Mouse (Mus musculus) ovary, postnatal 14 days (tissue): ENCODE measurements around the gene Limk2.

Experiments used
- DNase-seq: peaks from one replicate; pipeline ENCODE4 v3.0.0; 2022; ENCODE audit warnings: low spot score

The Limk2 gene

DNA sequence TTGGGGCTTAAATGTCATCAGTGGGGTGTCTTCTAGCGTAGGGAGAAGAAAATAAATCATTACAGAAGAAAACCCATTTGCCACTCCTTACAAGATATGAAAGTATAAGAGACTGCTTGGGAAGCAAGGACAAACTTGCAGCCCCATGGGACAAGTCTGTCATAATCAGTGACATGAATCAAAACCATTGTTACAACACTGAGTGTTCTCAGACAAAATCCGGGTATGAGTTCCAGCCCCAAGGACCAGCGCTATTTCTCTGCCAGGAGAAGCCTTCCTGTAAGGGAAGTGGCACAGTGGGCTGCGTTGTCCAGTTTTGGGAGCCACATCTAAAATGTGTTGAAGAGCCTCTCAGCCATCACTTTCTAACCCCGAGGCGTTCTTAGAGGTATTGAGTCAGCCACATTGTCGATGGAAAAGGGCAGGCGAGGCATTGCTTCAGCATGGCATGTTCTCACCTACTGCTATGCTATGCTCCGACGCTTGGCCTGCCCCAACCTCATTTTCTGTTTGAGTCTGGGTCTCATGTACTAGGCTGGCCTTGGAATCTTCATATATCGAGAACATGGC, 74.8 kb downstream of the Limk2 start:
- DNase-seq, result no peak

DNA sequence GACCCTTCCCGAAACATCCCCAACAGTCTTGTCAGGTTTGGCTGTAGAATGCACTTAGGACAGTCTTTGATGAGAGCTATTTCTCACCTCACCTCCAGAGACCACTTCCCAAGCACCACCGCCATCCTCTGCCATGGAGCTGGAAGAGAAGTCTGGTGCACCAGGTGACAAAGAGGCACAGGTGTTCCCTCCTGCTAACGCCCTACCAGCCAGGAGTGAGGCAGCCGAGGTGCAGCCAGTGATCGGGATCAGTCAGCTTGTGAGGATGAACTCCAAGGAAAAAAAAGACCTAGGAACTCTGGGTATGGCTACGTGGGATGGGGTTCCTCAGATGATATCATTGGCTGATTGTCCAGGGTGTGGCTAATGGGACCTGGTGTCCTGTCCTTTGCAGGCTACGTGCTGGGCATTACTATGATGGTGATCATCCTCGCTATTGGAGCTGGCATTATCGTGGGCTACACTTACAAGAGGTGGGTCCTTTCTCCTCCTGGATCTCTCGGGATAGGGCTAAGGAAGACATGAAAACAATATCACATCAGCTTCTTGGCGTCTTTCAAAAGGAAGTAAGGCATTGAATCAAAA, 75.8 kb downstream of the Limk2 start:
- no peak for DNase-seq

DNA sequence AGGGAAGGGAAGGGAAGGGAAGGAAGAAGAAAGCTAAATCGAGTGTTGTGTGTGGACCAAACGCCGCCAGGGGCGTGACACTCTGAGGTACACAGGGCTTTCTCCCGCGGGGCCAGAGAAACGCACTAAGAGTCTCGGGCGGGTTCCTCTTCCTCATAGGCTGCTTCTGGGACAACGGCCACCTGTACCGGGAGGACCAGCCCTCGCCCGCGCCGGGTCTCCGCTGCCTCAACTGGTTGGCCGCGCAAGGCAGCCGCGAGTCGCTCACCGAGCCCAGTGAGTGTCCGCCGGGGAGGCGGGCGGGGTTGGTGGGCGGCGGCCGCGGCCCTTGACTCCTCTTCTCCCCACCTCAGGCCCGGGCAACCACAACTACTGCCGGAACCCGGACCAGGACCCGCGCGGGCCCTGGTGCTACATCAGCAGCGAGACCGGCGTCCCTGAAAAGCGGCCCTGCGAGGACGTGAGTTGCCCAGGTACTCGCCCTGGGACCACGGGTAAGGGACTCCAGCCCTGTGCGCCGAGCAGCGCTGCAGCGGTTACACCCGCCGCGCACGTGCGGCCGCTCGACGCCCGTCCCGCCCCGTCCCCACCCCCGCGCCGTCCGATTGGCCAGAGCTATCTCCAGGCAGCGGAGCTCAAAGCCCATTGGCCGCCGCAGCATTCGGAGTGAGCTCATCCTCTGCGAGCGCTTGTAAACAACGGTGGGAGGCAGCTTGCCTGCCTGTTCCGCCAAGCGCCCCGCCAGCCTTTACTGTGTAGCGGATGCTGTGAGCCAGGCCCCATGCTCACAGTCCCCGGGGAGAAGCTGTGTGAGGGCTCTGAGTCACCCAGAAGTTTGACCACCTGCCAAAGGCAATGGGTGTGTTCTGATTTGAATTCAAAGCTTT, 77.0 kb downstream of the Limk2 start:
- DNase-seq, result peak; percentile 82

DNA sequence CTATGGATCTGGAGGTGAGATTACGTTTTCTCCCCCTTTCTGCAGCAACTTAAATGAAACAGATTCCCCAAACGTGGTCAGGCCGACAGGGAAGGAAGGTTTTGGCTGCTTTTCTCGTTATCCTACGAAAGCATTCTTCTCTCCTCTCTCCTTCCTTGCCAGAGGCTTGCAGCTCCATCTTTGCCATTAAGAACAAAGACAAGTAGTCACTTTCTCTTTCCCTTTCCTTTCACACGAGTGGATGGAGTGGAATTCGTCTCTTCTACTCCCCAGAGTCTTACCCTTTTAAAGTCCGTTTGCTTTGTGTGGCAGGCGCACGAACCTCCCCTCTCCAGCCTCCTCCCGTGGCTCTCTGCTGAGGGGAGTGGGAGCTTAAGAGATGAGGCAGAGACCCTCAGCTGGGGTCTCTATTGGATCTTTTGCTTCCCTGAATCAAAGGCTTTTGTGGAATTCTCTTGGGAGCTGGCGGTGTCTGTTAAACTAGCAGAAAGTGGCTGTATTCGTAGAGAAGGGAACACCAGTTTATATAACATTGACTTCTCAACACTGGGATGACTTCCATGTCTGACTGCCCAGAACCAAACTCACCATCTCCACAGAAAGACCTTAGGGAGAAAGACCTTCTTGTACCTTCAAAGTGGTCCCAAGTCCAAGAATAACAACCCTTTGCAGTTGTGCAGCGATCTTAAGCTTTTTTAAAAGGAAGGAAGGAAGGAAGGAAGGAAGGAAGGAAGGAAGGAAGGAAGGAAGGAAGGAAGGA, 77.8 kb downstream of the Limk2 start:
- DNase-seq, result no peak

DNA sequence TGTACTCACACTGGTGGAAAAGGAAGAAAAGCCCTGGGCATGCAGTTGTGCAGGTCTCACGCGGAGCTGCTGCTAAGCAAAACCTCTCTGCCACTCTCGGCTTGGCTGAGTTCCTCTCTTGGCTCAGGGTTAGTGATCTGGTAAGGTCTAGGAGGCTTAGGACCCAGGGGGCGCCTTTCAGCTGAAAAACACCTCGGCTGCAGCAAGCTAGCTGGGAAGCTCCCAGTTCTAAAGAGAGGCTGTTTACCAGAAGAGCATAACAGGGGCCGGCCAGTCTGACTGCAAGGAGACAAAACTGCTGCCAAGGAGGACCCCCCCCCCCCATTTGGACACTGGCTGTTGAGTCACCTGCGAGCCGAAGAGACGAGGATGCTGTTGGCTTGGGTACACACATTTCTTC, 78.4 kb downstream of the Limk2 start:
- DNase-seq, result peak; percentile 76

DNA sequence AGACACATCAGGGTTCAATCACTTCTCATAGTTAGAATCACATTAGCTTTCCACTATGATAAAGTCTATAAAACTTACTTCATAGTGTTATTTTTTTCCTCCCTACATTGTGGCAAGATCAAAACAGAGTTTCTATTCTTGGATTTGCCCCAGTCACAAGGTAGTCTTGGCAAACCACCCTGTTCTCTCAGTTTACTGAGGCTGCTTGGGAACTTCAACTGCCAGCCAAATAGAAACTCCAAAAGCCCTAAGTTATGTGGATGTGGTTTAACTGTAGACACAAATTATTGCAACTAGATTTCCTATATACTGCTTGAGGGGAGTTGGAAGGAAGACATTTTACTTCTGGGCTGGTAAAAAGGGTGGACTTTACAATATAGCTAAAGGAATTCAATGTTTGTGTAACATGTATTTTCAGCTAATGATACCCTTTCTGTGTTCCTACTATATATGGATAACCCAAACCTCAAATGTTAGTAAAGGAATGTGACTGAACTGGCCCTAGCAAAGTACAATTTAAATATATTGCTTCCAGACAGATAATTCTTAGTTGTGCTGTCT, 79.0 kb downstream of the Limk2 start, which contains the start of gene Pik3ip1:
TSS of gene Pik3ip1 (plus strand) at position 511 of the 561 bp plus-strand sequence.
- no peak for DNase-seq

DNA sequence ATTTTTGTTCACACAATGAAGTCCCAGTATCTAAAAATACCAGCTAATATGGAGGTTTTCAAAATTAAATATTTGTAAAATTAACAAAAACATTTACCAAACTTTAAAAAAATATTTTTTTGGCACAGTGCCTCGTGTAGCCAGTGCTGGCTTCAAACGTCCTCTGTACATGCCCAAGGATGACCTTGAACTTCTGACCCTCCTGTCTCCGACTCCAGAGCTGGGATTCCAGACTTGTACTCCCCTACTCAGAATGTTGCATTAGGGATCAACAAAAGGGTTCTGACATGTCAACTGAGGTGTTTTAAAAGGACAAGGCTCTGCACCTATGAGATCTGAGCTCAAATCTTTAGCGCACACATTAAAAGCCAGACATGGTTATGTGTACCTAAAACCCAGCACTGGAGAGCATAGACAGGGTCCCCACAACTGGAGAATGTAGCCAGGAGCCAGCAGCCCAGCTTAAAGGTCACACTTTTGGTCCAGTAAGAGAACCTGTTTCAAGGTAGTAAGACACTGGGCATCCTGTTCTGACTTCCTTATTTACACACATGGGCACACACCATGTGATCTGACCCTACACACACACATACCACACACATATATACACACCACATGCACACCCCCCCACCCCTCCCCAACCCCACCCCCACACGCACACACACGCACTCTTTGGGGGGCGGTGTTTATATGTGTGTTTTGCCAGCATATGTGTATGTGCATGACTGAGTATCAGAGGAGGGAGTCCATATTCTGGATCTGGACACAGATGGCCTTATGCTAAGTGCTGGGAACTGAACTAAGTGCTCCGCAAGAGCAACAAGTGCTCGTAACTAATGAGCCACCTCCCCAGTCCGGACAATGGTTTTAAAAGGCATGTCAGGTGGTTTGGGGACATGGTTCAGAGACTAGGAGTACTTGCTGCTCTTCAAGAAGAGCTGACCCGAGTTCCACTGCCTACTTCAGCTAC, 79.9 kb downstream of the Limk2 start:
- DNase-seq, result no peak

DNA sequence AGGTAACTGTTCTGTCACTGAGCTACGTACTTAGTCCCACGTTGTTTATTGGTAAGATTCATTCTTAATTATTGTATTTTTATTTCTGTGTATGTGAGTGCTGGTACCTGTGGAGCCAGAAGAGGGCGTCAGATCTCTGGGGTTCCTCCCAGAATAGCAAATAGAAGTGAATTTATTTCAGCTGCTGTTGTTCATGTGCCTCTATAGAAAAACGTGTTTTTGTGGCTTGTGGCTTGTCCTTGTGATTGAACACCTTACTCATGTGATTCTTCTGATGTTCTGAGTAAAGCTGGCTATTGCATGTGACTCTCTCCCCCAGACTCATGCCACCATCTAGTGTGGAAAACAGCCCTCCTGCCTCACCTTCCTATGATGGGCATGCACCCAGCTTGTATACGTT, 80.7 kb downstream of the Limk2 start:
- no peak for DNase-seq

DNA sequence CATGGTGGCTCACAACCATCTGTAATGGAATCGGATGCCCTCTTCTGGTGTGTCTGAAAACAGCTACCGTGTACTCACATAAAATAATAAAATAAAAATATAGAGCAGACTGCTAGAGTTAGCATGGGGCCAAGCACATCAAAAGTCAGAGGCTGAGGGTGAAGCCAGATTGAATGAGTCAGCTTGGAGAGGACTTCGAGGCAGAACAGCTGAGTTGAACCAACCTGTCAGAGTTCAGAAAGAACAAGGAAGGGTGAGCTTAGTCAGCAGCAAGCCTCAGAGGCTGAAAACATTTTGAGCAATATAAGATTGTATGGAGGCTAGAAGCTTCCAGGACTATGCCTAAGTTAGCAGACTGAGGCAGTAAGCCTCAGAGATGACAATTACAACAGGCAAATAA, 90.7 kb downstream of the Limk2 start:
- no peak for DNase-seq

DNA sequence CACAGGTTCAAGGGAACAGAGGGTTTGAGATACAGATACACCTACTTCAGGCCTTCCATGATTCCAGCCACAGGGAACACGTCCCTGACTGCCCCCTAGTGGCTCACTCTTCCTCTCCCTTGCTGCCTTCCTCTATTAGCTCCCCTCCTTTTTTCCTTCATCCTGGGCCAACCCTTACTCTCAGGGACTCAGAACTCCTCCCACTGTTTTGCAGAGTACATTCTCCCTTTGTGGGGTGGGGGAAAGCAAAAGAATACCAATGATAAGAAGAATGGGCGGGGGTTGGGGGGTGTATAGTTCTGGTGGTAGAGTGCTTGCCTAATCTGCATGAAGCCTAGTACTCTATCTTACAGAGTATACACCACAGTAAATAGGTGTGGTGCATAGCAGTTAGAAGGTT, 94.8 kb downstream of the Limk2 start:
- DNase-seq, result peak; percentile 47

DNA sequence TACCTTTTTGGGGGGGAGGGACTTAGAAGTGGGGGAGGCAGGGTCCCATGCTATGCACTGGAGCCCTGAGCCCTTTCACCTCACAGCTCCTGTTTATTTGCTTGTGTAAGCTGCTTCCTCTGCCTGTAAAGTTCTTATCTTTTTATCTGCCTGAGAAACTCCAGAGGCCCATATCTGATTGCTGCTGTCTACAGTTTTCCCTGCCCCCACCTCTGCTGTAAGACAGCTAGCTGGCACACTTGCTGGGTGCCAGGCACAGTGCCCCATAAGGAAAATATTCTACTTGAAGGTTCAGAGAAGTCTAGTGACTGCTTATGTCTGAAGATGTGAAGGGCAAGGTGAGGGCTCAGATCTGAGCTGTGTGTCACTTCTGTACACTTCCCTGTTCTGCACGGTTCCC, 95.7 kb downstream of the Limk2 start:
- DNase-seq, result no peak

DNA sequence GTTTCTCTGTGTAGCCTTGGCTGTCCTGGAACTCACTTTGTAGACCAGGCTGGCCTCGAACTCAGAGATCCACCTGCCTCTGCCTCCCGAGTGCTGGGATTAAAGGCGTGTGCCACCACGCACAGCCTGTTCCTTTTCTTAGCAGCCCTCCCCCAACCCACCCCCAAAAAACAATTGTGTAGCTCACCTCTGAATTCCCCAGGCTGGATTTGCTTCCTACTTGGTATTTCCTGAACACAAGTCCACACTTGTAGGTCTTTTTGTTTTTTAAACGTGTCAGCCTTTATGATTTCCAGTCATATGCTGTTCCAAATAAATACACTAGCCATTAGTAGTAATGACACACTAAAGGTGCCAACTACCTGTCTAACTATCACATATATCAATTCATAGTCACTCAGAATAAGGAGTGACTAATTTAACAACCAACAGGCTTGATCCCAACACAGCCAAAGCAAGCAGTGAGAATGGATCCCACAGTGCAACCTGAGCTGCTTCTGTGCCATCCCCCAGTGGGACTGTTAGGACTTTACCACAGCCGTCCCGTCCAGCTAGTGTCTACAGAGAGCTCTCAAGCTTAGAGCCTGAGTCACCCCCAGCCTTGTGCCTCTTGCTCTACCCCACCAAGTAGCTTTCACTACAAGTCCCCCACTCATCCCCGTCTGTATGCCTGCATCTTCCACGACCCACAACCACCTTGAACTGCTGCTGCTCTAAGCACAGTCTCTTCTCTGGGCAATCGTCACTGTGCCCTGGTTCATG, 97.2 kb downstream of the Limk2 start:
- DNase-seq, result no peak

DNA sequence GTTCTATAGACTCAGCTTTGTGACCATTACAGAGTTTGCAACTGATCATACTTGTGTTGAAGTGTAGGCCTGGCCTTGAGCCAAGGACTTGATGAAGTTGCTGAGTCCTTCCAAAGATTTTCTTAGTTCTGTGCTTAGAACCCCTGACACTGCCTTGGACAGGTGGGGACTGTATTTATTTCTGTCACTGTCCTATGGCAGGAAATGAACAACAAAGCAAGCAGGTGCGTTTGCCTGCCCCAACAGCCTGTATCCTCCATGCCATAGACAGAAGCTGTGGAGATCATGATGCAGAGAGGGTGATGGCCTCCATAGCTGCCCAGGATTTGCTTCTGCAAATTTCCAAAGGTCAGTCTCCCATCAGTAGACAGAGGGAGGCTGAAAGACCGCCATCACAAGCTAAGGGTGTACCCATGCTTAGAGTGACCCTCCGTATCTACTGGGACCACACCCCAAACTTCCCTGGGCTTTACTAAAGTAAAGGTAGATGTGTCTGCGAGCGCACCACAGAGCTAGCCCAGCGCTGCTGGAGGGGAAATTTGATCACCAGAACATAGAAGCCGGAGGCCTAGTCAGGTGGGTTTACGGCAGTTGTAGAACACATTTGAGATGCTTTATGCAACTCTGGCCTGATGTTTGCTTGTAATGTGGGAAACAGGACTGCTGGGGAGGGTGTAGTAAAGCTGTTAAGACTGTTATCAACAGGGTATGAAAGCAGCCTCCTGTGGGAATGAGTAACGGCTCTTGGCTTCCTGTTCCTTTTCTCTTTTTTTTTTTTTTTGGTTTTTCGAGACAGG, 98.0 kb downstream of the Limk2 start:
- no peak for DNase-seq

DNA sequence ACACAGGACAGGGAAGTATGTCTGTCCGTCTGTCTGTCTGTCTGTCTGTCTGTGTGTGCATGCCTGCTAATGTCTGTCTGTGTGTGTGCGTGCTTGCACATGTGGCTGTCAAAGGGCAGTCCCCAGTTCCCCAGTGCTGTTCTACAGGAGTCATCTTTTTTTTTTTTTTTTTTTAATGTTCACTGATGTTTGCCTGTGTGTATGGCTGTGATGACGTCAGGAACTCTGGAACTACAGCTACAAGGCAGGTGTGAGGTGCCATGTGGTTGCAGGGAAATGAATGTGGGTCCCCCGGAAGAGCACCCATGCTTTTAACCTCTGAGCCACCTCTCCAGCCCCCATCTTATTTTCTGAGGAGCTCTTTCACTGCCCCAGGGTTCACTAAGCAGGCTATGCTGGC, 99.1 kb downstream of the Limk2 start:
- DNase-seq, result no peak

DNA sequence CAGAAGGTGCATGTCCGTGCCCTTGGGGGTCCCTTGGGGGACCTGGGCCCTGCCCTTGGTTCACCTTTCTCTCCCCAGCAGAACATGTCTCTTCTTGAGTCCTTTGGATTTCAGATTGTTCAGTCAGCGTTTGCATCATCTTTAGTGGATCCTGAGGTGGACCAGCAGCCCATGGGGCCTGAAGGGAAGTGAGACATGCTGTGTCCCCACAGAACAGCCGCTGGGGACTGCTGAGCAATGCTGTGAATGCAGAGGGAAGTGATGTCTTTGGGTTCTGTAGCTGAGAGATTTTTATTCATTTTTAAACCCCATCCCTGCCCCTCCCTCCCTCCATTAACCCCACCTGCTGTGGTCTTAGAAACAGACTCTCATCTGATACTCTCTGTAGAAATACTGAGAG, 101.1 kb downstream of the Limk2 start:
- DNase-seq, result no peak

DNA sequence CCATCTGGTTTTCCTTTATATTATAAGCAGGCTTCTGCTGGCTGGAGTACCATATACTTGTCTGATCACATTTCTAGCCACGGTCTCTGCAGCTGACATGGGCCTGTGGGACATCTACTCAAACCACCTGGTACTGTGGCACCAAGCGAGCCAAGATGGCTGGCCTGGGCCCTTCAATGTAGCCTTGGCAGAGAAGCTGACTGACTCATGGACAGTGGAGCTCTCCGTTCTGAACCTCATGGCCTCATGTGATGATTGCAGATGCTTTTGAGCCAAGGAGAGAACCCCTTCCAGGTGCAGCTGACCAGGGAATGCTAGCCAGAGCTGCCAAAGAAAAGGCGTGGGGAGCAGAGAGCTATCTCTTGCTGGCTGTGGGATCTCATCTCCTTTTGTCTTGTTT, 103.2 kb downstream of the Limk2 start:
- DNase-seq, result no peak

DNA sequence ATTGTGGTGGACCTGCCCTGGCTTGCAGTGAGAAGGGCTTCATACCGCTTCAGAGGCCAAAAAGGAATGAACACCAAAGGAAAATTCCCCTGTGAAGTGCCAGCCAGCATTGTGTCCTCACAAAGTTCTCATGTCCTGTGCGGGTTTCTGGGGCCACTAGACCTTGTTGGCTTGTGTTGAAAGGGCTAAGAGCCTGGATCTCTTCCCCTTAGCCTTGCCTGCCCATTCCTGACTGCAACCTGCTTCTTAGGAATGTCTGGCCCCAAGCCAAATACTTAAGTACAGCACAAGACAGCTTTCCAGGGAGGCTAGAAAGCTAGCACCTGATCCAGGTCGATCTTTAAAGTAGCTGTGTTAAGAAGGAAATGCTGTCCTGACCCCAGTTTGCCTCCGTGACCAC, 106.2 kb downstream of the Limk2 start:
- DNase-seq, result no peak

DNA sequence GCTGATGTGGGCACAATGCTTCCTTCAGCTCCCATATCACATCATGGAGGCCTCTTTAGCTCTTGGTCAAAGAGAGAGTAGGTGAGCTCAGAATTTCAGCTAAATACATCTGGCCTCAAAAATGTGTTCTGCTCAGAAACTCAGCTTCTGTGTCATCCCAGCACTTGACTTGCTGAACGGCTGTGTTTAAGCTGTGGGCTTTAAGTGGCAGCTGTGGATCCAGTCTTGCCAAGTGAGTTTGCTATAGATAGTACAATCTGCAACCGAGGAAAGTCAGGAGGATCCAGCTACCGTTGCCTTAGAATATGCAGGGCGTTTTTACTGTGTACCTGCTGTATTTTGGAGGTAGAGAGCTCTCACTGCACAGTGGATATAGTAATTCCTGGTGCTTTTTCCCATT, 106.6 kb downstream of the Limk2 start:
- DNase-seq, result no peak

DNA sequence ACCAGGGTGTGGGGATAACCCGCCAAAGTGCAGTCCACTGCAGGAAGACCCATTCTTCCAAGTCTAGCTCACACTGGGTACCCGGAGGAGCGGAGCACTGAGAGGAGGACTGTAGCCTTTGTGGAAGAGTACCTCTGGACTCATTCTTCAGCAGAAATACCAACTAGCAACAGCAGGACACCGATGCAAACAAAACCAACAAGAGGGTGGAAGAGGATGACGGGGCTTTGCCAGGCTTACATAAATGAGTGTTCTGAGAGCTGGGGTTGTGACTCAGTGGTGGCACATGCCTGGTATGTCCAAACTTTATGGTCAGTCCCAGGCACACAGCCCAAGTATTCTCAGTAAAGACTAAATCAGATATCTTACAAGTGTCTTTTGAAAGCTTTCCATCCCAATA, 107.9 kb downstream of the Limk2 start:
- no peak for DNase-seq

DNA sequence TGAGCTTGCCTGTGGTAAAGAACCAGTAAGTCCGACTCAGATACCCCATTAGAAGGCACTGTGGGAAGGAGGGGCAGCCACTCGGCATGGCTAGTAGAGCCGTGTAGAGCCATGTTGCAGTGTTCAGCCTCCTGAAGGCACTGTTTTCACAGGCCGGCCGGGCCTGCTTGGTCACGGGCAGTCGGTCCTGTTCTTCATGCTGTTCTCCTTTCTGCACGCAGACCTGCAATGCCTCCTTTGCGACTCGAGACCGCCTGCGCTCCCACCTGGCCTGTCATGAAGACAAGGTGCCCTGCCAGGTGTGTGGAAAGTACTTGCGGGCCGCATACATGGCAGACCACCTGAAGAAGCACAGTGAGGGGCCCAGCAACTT, 110.2 kb downstream of the Limk2 start:
- no peak for DNase-seq
